Mouse (Mus musculus) G1E (cell line): Measurements from ENCODE around the gene Trim37.

Experiments
- CTCF ChIP-seq: IDR thresholded peaks from 2 replicates; pipeline ENCODE4 v1.5.1; 2012; ENCODE audit warnings: low read depth, low read length, inconsistent platforms, mixed read lengths
- GATA2 ChIP-seq: IDR thresholded peaks from 2 replicates; pipeline ENCODE4 v1.6.1; 2012; ENCODE audit warnings: low read depth, low read length, inconsistent platforms, borderline replicate concordance
- POLR2AphosphoS5 ChIP-seq: IDR thresholded peaks from 2 replicates; pipeline ENCODE4 v1.6.1; 2012; ENCODE audit warnings: low read depth, low read length, inconsistent platforms; ENCODE audit not compliant: insufficient replicate concordance

GRCm38 (mm10) chr11:87263946-87264345 lies 137.1 kb downstream of the Trim37 start:
- TF ChIP-seq CTCF = no peak
- TF ChIP-seq POLR2AphosphoS5 = no peak
- no peak for TF ChIP-seq GATA2
